ENCODE assay signal across 8 mouse cellular contexts in the genomic region with DNA sequence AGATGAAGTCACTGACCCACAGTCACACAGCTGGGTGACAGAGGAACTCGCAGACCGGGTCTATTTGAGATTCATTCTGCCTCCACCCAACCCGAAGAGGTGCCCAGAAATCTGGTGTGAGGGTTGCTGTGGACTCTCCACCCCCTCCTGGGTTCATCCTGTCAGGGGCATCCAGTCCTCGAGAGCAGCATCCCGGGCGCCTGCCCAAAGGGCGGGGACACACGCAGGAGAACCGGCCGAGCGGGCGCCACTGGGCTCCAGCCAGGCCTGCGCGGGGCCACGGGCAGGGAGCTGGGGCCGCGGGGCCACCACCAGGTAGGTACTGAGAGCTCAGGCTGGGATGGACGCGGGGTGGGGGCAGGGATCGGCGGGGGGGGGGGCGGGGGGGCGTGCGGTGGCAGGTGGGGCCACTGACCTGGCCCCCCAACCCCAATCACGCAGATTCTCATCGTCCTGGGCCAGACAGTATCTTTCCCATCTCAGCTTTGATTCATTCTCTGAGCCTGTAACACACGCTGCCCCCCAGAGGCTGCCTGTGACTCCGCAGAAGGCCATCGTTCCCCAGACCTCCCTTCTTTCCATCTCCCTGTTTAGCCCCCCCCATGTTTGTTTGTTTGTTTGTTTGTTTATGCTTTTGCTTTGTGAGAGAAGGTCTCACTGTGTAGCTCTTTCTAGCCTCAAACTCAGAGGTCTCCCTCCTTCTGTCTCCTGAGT. TPM values are rescaled to one million over a fixed set of nuclear protein-coding genes. Genes with fewer than 3 reads are reported as not detected.
A peak's percentile ranks its signal among the peaks of the same experiment; 100 is the strongest.
DNase-seq lines count a peak whose midpoint lies in the region; ATAC-seq and TF ChIP-seq lines count a peak whose summit lies in the region.

A gene (plus strand): TSS at position 187 of the 714 bp plus-strand sequence.

- H3K4me3 ChIP-seq in kidney, embryonic 14.5 days (ENCODE audit: low read length), result peak within 1 kb of the TSS; percentile 12; the same call in 1 of the 2 replicates
- no peak within 1 kb of the TSS for H3K4me3 ChIP-seq in embryonic fibroblast, embryonic 13.5 days (ENCODE audit: insufficient read depth, low read length)
- peak within 1 kb of the TSS; percentile 7; the same call in 1 of the 2 replicates for H3K4me3 ChIP-seq in limb, embryonic 13.5 days

- no peaks in the 10 kb centered on the region for H3K36me3 ChIP-seq in kidney, embryonic 14.5 days (ENCODE audit: control insufficient read depth, insufficient read depth, low read length)
- H3K36me3 ChIP-seq in limb, embryonic 13.5 days, result no peaks in the 10 kb centered on the region

- H3K27ac ChIP-seq in kidney, embryonic 14.5 days (ENCODE audit: low read depth, low read length), result no peak within 1 kb of the TSS
- H3K27ac ChIP-seq in embryonic fibroblast, embryonic 13.5 days (ENCODE audit: insufficient read depth, low read length), result no peak within 1 kb of the TSS
- H3K27ac ChIP-seq in limb, embryonic 13.5 days, result no peak within 1 kb of the TSS

- no peak for TF ChIP-seq POLR2A in embryonic fibroblast, embryonic 13.5 days (IDR thresholded peaks at IDR 0.05; ENCODE audit: low read depth, low read length)

- H3K4me1 ChIP-seq in kidney, embryonic 14.5 days (ENCODE audit: control insufficient read depth, insufficient read depth, low read length), result peaks cover 5% of the 10 kb centered on the region
- no peaks in the 10 kb centered on the region for H3K4me1 ChIP-seq in embryonic fibroblast, embryonic 13.5 days (ENCODE audit: control insufficient read depth, insufficient read depth, low read length)
- H3K4me1 ChIP-seq in limb, embryonic 13.5 days, result peaks cover 15% of the 10 kb centered on the region

- H3K4me2 ChIP-seq in kidney, embryonic 14.5 days (replicated peaks; ENCODE audit: low read depth, low read length), result peak within 1 kb of the TSS; percentile 45
- H3K4me2 ChIP-seq in limb, embryonic 13.5 days (replicated peaks), result peak within 1 kb of the TSS; percentile 52

- TF ChIP-seq CTCF in embryonic fibroblast, embryonic 13.5 days (IDR thresholded peaks at IDR 0.05; ENCODE audit: borderline replicate concordance, insufficient read depth, low read length), result peak; percentile 60; the same call in 1 of the 2 replicates

- no peaks in the 10 kb centered on the region for H3K9me3 ChIP-seq in kidney, embryonic 14.5 days (ENCODE audit: control insufficient read depth, low read length)
- no peaks in the 10 kb centered on the region for H3K9me3 ChIP-seq in limb, embryonic 13.5 days

- no peak for DNase-seq in kidney, postnatal 10 days
- DNase-seq in ZHBTc4 (ENCODE audit: low read depth, low spot score), result peak; percentile 43
- peak; percentile 54 for DNase-seq in retina, postnatal 1 day
- no peak for DNase-seq in layer of hippocampus, postnatal 10 days (ENCODE audit: low spot score in 2 of 2)
- DNase-seq in frontal cortex, postnatal 14 days (ENCODE audit: low spot score in 2 of 2), result no peak

- H3K27me3 ChIP-seq in kidney, embryonic 14.5 days (ENCODE audit: control insufficient read depth, insufficient read depth, low read length), result peaks cover 51% of the 10 kb centered on the region
- H3K27me3 ChIP-seq in limb, embryonic 13.5 days, result peaks cover 72% of the 10 kb centered on the region

- ATAC-seq in kidney, embryonic 14.5 days (ENCODE audit: low FRiP score, low TSS enrichment), result 0 out of 2 replicates have a peak, but pooled peaks have one; percentile 36
- ATAC-seq in limb, embryonic 13.5 days (ENCODE audit: low FRiP score, low read depth), result no peak

- peak within 1 kb of the TSS; percentile 58 for H3K9ac ChIP-seq in kidney, embryonic 14.5 days (ENCODE audit: low read depth, low read length)
- H3K9ac ChIP-seq in limb, embryonic 13.5 days, result peak within 1 kb of the TSS; percentile 61

- 4% methylated on average over 21 of the region's 29 CpGs for WGBS in kidney, embryonic 14.5 days
- WGBS in limb, embryonic 13.5 days, result 4% methylated on average over 26 of the region's 29 CpGs

RNA-seq across cellular contexts. Expression of the gene that starts here (rescaled TPM):
- 0.13 and 0.27 TPM in 2 replicates for polyA plus RNA-seq in kidney, embryonic 14.5 days (2014; fragmentation: Nextera tagmentation; extraction: Ambion mirVana)
- polyA plus RNA-seq in embryonic fibroblast, embryonic 13.5 days (2011; ENCODE audit: insufficient read length, low read depth, missing spikeins), result not detected in 2 replicates
- polyA plus RNA-seq in limb, embryonic 13.5 days (2015; fragmentation: Nextera tagmentation; extraction: Ambion mirVana), result 0.10 and 0.11 TPM in 2 replicates
- total RNA-seq in layer of hippocampus, postnatal 10 days (2021), result 1 to 10 TPM in 1 of 2 experiments, under 1 TPM in 1; 0.94 to 1.0 TPM

Comparison
In these comparisons a context has a peak if more than half of its experiments do, and no peak if none do; other contexts are left out.
1. Peak in ATAC-seq, H3K4me3 ChIP-seq, H3K9ac ChIP-seq and H3K4me2 ChIP-seq in kidney, embryonic 14.5 days; RNA of the gene not detected or under 1 TPM.
2. DNase-seq: peak in ZHBTc4 (single experiment) and retina, postnatal 1 day (single experiment); none in kidney, postnatal 10 days (single experiment), layer of hippocampus, postnatal 10 days (0 of 2) and frontal cortex, postnatal 14 days (0 of 2).